Mouse (Mus musculus) olfactory bulb, adult 2 months (tissue): ENCODE data around the gene Usmg5.
"Not testable (repeated sequence)": the region's sequence is repeated elsewhere in the genome, so short reads cannot be mapped to it uniquely, and the experiment has no call there.

Source experiments
- CTCF ChIP-seq: fragments of 200-500 bp; IDR thresholded peaks from 2 replicates; pipeline ENCODE4 v1.5.1; 2012; ENCODE audit warnings: low read depth, mild to moderate bottlenecking, low read length, moderate library complexity; ENCODE audit not compliant: insufficient read depth
- POLR2A ChIP-seq: fragments of 200-500 bp; IDR thresholded peaks from 2 replicates; pipeline ENCODE4 v1.6.1; 2012; ENCODE audit warnings: mild to moderate bottlenecking, low read depth, low read length, moderate library complexity; ENCODE audit not compliant: insufficient read depth

- TF ChIP-seq CTCF, POLR2A: not testable (repeated sequence)
These were observed 49.2 kb upstream of the Usmg5 start for GRCm38 (mm10) chr19:47139611-47140010.
